Mouse (Mus musculus): ENCODE measurements at regions not wholly inside any gene's neighbourhood (a gene's known extent, or its start where the extent isn't known, plus 50 kb on each side); places are given as distances from the start of the nearest gene placed in this dataset.

- ATAC-seq (replicated peaks; ENCODE audit: insufficient number of reproducible peaks, low FRiP score, low TSS enrichment, low read depth) (no peak), DNase-seq (ENCODE audit: low spot score) (no peak)
- no peaks in the 10 kb centered on the region for H3K4me1 ChIP-seq (ENCODE audit: control insufficient read depth, insufficient read depth, low read length)
- H3K4me3 ChIP-seq (ENCODE audit: low read depth, low read length): no peak overlapping the region
- 74% methylated on average over 6 of the region's 6 CpGs for WGBS
- no peak overlapping the region for H3K9ac ChIP-seq (replicated peaks; ENCODE audit: low read length)
- no peaks in the 10 kb centered on the region for H3K9me3 ChIP-seq (replicated peaks; ENCODE audit: control insufficient read depth, low read length)
- no peaks in the 10 kb centered on the region for H3K27me3 ChIP-seq (ENCODE audit: control insufficient read depth, insufficient read depth, low read length)
- H3K27ac ChIP-seq (replicated peaks; ENCODE audit: low read depth, low read length): no peak overlapping the region
- no peak overlapping the region for H3K4me2 ChIP-seq (ENCODE audit: low read depth, low read length)
- no peaks in the 10 kb centered on the region for H3K36me3 ChIP-seq (replicated peaks; ENCODE audit: control insufficient read depth, insufficient read depth, low read depth, low read length)
These were observed 56.5 kb downstream of the Kctd12 start for GRCm38 (mm10) chr14:102925769-102926443.

- Histone ChIP-seq H3K36me3 (replicated peaks; ENCODE audit: control insufficient read depth, insufficient read depth, low read depth, low read length) (no peaks in the 10 kb centered on the region), H3K27ac (replicated peaks; ENCODE audit: low read depth, low read length) (no peak overlapping the region), H3K27me3 (ENCODE audit: control insufficient read depth, insufficient read depth, low read length) (no peaks in the 10 kb centered on the region), H3K9me3 (replicated peaks; ENCODE audit: control insufficient read depth, low read length) (no peaks in the 10 kb centered on the region), H3K4me3 (ENCODE audit: low read depth, low read length) (no peak overlapping the region), H3K9ac (replicated peaks; ENCODE audit: low read length) (no peak overlapping the region), H3K4me1 (ENCODE audit: control insufficient read depth, insufficient read depth, low read length) (no peaks in the 10 kb centered on the region), H3K4me2 (ENCODE audit: low read depth, low read length) (no peak overlapping the region)
- WGBS: 84% methylated on average over 4 of the region's 4 CpGs
- DNase-seq (ENCODE audit: low spot score): no peak
- ATAC-seq (replicated peaks; ENCODE audit: insufficient number of reproducible peaks, low FRiP score, low TSS enrichment, low read depth): no peak
These were observed 57.8 kb downstream of the Kctd12 start for GRCm38 (mm10) chr14:102924674-102925073.

GRCm38 (mm10) chr14:102922496-102922993 lies 59.9 kb downstream of the Kctd12 start:
- Histone ChIP-seq H3K9ac (replicated peaks; ENCODE audit: low read length) (no peak overlapping the region), H3K27ac (replicated peaks; ENCODE audit: low read depth, low read length) (no peak overlapping the region), H3K4me1 (ENCODE audit: control insufficient read depth, insufficient read depth, low read length) (no peaks in the 10 kb centered on the region), H3K9me3 (replicated peaks; ENCODE audit: control insufficient read depth, low read length) (no peaks in the 10 kb centered on the region), H3K27me3 (ENCODE audit: control insufficient read depth, insufficient read depth, low read length) (no peaks in the 10 kb centered on the region), H3K36me3 (replicated peaks; ENCODE audit: control insufficient read depth, insufficient read depth, low read depth, low read length) (no peaks in the 10 kb centered on the region), H3K4me2 (ENCODE audit: low read depth, low read length) (no peak overlapping the region), H3K4me3 (ENCODE audit: low read depth, low read length) (no peak overlapping the region)
- 95% methylated on average over 5 of the region's 5 CpGs for WGBS
- ATAC-seq (replicated peaks; ENCODE audit: insufficient number of reproducible peaks, low FRiP score, low TSS enrichment, low read depth): no peak
- DNase-seq (ENCODE audit: low spot score): no peak

- no peak for ATAC-seq (replicated peaks; ENCODE audit: insufficient number of reproducible peaks, low FRiP score, low TSS enrichment, low read depth)
These were observed 62.0 kb downstream of the Kctd12 start for GRCm38 (mm10) chr14:102920415-102920814.

GRCm38 (mm10) chr14:102919261-102919801 lies 63.1 kb downstream of the Kctd12 start:
- H3K27ac ChIP-seq (replicated peaks; ENCODE audit: low read depth, low read length): no peak overlapping the region
- H3K9me3 ChIP-seq (replicated peaks; ENCODE audit: control insufficient read depth, low read length): no peaks in the 10 kb centered on the region
- no peak for DNase-seq (ENCODE audit: low spot score)
- no peaks in the 10 kb centered on the region for H3K4me1 ChIP-seq (ENCODE audit: control insufficient read depth, insufficient read depth, low read length)
- H3K4me2 ChIP-seq (ENCODE audit: low read depth, low read length): no peak overlapping the region
- no peak overlapping the region for H3K9ac ChIP-seq (replicated peaks; ENCODE audit: low read length)
- no peaks in the 10 kb centered on the region for H3K27me3 ChIP-seq (ENCODE audit: control insufficient read depth, insufficient read depth, low read length)
- no peaks in the 10 kb centered on the region for H3K36me3 ChIP-seq (replicated peaks; ENCODE audit: control insufficient read depth, insufficient read depth, low read depth, low read length)
- H3K4me3 ChIP-seq (ENCODE audit: low read depth, low read length): no peak overlapping the region
- 84% methylated on average over 7 of the region's 7 CpGs for WGBS
- no peak for ATAC-seq (replicated peaks; ENCODE audit: insufficient number of reproducible peaks, low FRiP score, low TSS enrichment, low read depth)

More at GRCm38 (mm10) chr14:102920415-102920814, 62.0 kb downstream of the Kctd12 start:
- no peak for DNase-seq (ENCODE audit: low spot score)
- Histone ChIP-seq H3K27ac (replicated peaks; ENCODE audit: low read depth, low read length) (no peak overlapping the region), H3K4me3 (ENCODE audit: low read depth, low read length) (no peak overlapping the region), H3K4me1 (ENCODE audit: control insufficient read depth, insufficient read depth, low read length) (no peaks in the 10 kb centered on the region), H3K36me3 (replicated peaks; ENCODE audit: control insufficient read depth, insufficient read depth, low read depth, low read length) (no peaks in the 10 kb centered on the region), H3K9me3 (replicated peaks; ENCODE audit: control insufficient read depth, low read length) (no peaks in the 10 kb centered on the region), H3K4me2 (ENCODE audit: low read depth, low read length) (no peak overlapping the region), H3K27me3 (ENCODE audit: control insufficient read depth, insufficient read depth, low read length) (no peaks in the 10 kb centered on the region), H3K9ac (replicated peaks; ENCODE audit: low read length) (no peak overlapping the region)
- 75% methylated on average over 6 of the region's 6 CpGs for WGBS

GRCm38 (mm10) chr14:102917929-102918328 lies 64.5 kb downstream of the Kctd12 start:
- H3K4me3 ChIP-seq (ENCODE audit: low read depth, low read length): no peak overlapping the region
- no peaks in the 10 kb centered on the region for H3K36me3 ChIP-seq (replicated peaks; ENCODE audit: control insufficient read depth, insufficient read depth, low read depth, low read length)
- H3K27ac ChIP-seq (replicated peaks; ENCODE audit: low read depth, low read length): no peak overlapping the region
- H3K27me3 ChIP-seq (ENCODE audit: control insufficient read depth, insufficient read depth, low read length): no peaks in the 10 kb centered on the region
- H3K9me3 ChIP-seq (replicated peaks; ENCODE audit: control insufficient read depth, low read length): no peaks in the 10 kb centered on the region
- H3K4me1 ChIP-seq (ENCODE audit: control insufficient read depth, insufficient read depth, low read length): no peaks in the 10 kb centered on the region
- DNase-seq (ENCODE audit: low spot score) (no peak), ATAC-seq (replicated peaks; ENCODE audit: insufficient number of reproducible peaks, low FRiP score, low TSS enrichment, low read depth) (no peak)
- H3K4me2 ChIP-seq (ENCODE audit: low read depth, low read length): no peak overlapping the region
- WGBS: 79% methylated on average over 1 of the region's 1 CpGs
- no peak overlapping the region for H3K9ac ChIP-seq (replicated peaks; ENCODE audit: low read length)

- Histone ChIP-seq H3K27me3 (ENCODE audit: control insufficient read depth, insufficient read depth, low read length) (no peaks in the 10 kb centered on the region), H3K27ac (replicated peaks; ENCODE audit: low read depth, low read length) (no peak overlapping the region), H3K9me3 (replicated peaks; ENCODE audit: control insufficient read depth, low read length) (no peaks in the 10 kb centered on the region), H3K4me1 (ENCODE audit: control insufficient read depth, insufficient read depth, low read length) (no peaks in the 10 kb centered on the region), H3K4me3 (ENCODE audit: low read depth, low read length) (no peak overlapping the region), H3K4me2 (ENCODE audit: low read depth, low read length) (no peak overlapping the region), H3K36me3 (replicated peaks; ENCODE audit: control insufficient read depth, insufficient read depth, low read depth, low read length) (no peaks in the 10 kb centered on the region), H3K9ac (replicated peaks; ENCODE audit: low read length) (no peak overlapping the region)
- no peak for DNase-seq (ENCODE audit: low spot score)
- 87% methylated on average over 4 of the region's 4 CpGs for WGBS
- no peak for ATAC-seq (replicated peaks; ENCODE audit: insufficient number of reproducible peaks, low FRiP score, low TSS enrichment, low read depth)
These were observed 66.5 kb downstream of the Kctd12 start for GRCm38 (mm10) chr14:102915918-102916317.

GRCm38 (mm10) chr14:102911582-102911981 lies 70.9 kb downstream of the Kctd12 start:
- H3K27me3 ChIP-seq (ENCODE audit: control insufficient read depth, insufficient read depth, low read length): no peaks in the 10 kb centered on the region
- H3K27ac ChIP-seq (replicated peaks; ENCODE audit: low read depth, low read length): no peak overlapping the region
- ATAC-seq (replicated peaks; ENCODE audit: insufficient number of reproducible peaks, low FRiP score, low TSS enrichment, low read depth) (no peak), DNase-seq (ENCODE audit: low spot score) (no peak)
- H3K36me3 ChIP-seq (replicated peaks; ENCODE audit: control insufficient read depth, insufficient read depth, low read depth, low read length): no peaks in the 10 kb centered on the region
- no peaks in the 10 kb centered on the region for H3K4me1 ChIP-seq (ENCODE audit: control insufficient read depth, insufficient read depth, low read length)
- 78% methylated on average over 3 of the region's 3 CpGs for WGBS
- H3K4me3 ChIP-seq (ENCODE audit: low read depth, low read length): no peak overlapping the region
- H3K9ac ChIP-seq (replicated peaks; ENCODE audit: low read length): no peak overlapping the region
- H3K9me3 ChIP-seq (replicated peaks; ENCODE audit: control insufficient read depth, low read length): no peaks in the 10 kb centered on the region
- no peak overlapping the region for H3K4me2 ChIP-seq (ENCODE audit: low read depth, low read length)
